9 mouse cellular contexts compared by ENCODE assay signal in the genomic region with DNA sequence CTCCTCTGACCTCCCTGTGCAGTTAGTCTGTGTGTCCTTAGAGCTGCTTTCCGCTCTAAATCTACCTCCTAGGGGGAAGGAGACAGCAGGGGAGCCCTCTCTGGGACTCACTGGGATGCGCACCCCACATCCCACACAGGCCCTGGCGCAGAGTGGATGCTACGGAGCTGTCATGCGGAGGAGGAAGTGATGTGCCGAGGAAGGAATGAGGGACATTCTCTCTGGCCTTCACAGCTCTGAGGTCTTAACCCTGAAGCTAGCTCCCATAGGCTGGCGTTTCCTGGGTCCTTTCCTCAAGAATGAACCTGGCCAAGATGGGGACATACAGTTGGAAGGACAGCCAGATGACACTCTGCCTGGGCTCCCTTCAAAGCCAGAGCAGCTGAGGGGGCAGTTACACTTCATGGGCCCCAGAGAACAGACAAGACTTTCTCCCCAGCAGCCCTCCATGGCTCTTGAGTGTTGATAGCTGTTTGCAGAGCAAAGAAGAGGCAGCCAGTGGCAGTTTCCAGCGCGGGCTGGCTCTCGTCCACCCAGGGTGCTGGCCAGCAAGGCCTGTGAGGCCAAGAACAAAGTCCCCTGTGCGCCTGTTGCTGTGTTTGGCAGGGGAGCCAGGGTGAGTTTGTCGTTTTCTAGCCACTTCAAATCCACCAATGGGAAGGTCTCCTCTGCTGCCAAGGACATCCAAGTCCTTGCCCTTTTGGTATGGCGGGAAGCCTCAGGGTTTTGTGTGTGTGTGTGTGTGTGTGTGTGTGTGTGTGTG. TPM values are rescaled to one million over a fixed set of nuclear protein-coding genes. Genes with fewer than 3 reads are reported as not detected.
A peak's percentile ranks its signal among the peaks of the same experiment; 100 is the strongest.
DNase-seq lines count a peak whose midpoint lies in the region; ATAC-seq and TF ChIP-seq lines count a peak whose summit lies in the region.
"Had no signal": no experiment of that assay in that cellular context is flagged by ENCODE, and none has a peak within 500 bp of the region (broad histone marks: within the 10 kb centered on the region; RNA-seq: fewer than 3 reads in every experiment).

No protein-coding gene starts in this region.

- WGBS in neural tube, embryonic 15.5 days = 72% methylated on average over 13 of the region's 13 CpGs
- 31% methylated on average over 13 of the region's 13 CpGs for WGBS in heart, embryonic 15.5 days
- WGBS in small intestine, adult 2 months = 30% methylated on average over 13 of the region's 13 CpGs

- no peaks in the 10 kb centered on the region for H3K9me3 ChIP-seq in neural tube, embryonic 15.5 days (replicated peaks)
- no peaks in the 10 kb centered on the region for H3K9me3 ChIP-seq in heart, embryonic 15.5 days (replicated peaks)
- H3K9me3 ChIP-seq: neural tube, embryonic 12.5 days had no signal

- H3K36me3 ChIP-seq in neural tube, embryonic 15.5 days = no peaks in the 10 kb centered on the region
- H3K36me3 ChIP-seq in heart, embryonic 15.5 days = 0 out of 2 replicates have a peak, but pooled peaks cover 3% of the 10 kb centered on the region
- H3K36me3 ChIP-seq in small intestine, adult 2 months (ENCODE audit: control insufficient read depth, insufficient read depth, low read length) = no peaks in the 10 kb centered on the region; the same call in 1 of the 2 replicates
- H3K36me3 ChIP-seq: neural tube, embryonic 12.5 days had no signal

- H3K27me3 ChIP-seq in neural tube, embryonic 15.5 days (replicated peaks) = no peaks in the 10 kb centered on the region
- H3K27me3 ChIP-seq in heart, embryonic 15.5 days = no peaks in the 10 kb centered on the region
- no peaks in the 10 kb centered on the region for H3K27me3 ChIP-seq in small intestine, adult 2 months (ENCODE audit: control insufficient read depth, insufficient read depth, low read length)

- no peak for TF ChIP-seq POLR2A in small intestine, adult 2 months (IDR thresholded peaks at IDR 0.05; ENCODE audit: low read depth, low read length)

- peaks cover 18% of the 10 kb centered on the region for H3K4me1 ChIP-seq in neural tube, embryonic 15.5 days
- peaks cover 59% of the 10 kb centered on the region for H3K4me1 ChIP-seq in heart, embryonic 15.5 days (replicated peaks)
- peaks cover 48% of the 10 kb centered on the region for H3K4me1 ChIP-seq in small intestine, adult 2 months (ENCODE audit: control insufficient read depth, insufficient read depth, insufficient read length, low read length)

- no peak overlapping the region for H3K4me2 ChIP-seq in neural tube, embryonic 15.5 days
- peak overlapping the region; percentile 38 for H3K4me2 ChIP-seq in heart, embryonic 15.5 days
- H3K4me2 ChIP-seq: neural tube, embryonic 12.5 days had no signal

- no peak overlapping the region for H3K4me3 ChIP-seq in neural tube, embryonic 15.5 days (replicated peaks)
- H3K4me3 ChIP-seq in heart, embryonic 15.5 days = no peak overlapping the region
- no peak overlapping the region for H3K4me3 ChIP-seq in small intestine, adult 2 months (ENCODE audit: low read depth, low read length)
- H3K4me3 ChIP-seq: neural tube, embryonic 12.5 days had no signal

- H3K27ac ChIP-seq in neural tube, embryonic 15.5 days (replicated peaks) = peak overlapping the region; percentile 37
- H3K27ac ChIP-seq in heart, embryonic 15.5 days = peak overlapping the region; percentile 95
- H3K27ac ChIP-seq in small intestine, adult 2 months (ENCODE audit: insufficient read depth, low read depth, low read length) = peak overlapping the region; percentile 29; the same call in 1 of the 2 replicates
- H3K27ac ChIP-seq: neural tube, embryonic 12.5 days had no signal

- no peak for TF ChIP-seq CTCF in small intestine, adult 2 months (IDR thresholded peaks at IDR 0.05; ENCODE audit: extremely low read depth, insufficient read length, insufficient replicate concordance, low read depth, low read length)

- ATAC-seq in neural tube, embryonic 15.5 days (ENCODE audit: low FRiP score) = no peak; the same call in 1 of the 2 replicates
- peak; percentile 75 for ATAC-seq in heart, embryonic 15.5 days (replicated peaks; ENCODE audit: insufficient number of reproducible peaks, insufficient read depth, low FRiP score, low read depth)

- DNase-seq in cerebellum, adult 9-11 months = peak; percentile 14
- DNase-seq in cerebellum, postnatal 36 days = no peak
- no peak for DNase-seq in neural tube, embryonic 10.5 days (ENCODE audit: extremely low spot score, low spot score)
- peak; percentile 70 to 73 for DNase-seq in layer of hippocampus, postnatal 10 days (ENCODE audit: low spot score in 2 of 2)
- no peak for DNase-seq in spleen, postnatal 36 days (ENCODE audit: low spot score in 2 of 2)

- H3K9ac ChIP-seq in neural tube, embryonic 15.5 days (replicated peaks) = no peak overlapping the region
- peak overlapping the region; percentile 38 for H3K9ac ChIP-seq in heart, embryonic 15.5 days
- H3K9ac ChIP-seq: neural tube, embryonic 12.5 days had no signal

RNA-seq across cellular contexts. Expression of a gene that starts 10.5 kb away (rescaled TPM):
- polyA plus RNA-seq in neural tube, embryonic 15.5 days (2015; fragmentation: Nextera tagmentation; extraction: Ambion mirVana) = 1.3 and 1.8 TPM in 2 replicates
- 2.5 and 2.7 TPM in 2 replicates for polyA plus RNA-seq in heart, embryonic 15.5 days (2015; fragmentation: Nextera tagmentation; extraction: Ambion mirVana)
- total RNA-seq in layer of hippocampus, postnatal 10 days (2021) = 10 to 100 TPM; 87.9 to 88.7 TPM
- polyA plus RNA-seq in small intestine, adult 2 months (2012; rRNA removed) = 39.3 and 79.7 TPM in 2 replicates

Comparison
In these comparisons a context has a peak if more than half of its experiments do, and no peak if none do; other contexts are left out.
1. DNase-seq: peak in cerebellum, adult 9-11 months (single experiment) and layer of hippocampus, postnatal 10 days (2 of 2); none in cerebellum, postnatal 36 days (0 of 2), neural tube, embryonic 10.5 days (single experiment) and spleen, postnatal 36 days (0 of 2).
2. H3K27ac ChIP-seq: peak in every context shown above with its lines; median percentile 95 in heart, embryonic 15.5 days; 37 in neural tube, embryonic 15.5 days; 29 in small intestine, adult 2 months.
3. RNA of a gene that starts 10.5 kb away (polyA plus RNA-seq): 39.3 to 79.7 TPM in small intestine, adult 2 months; 2.5 to 2.7 TPM in heart, embryonic 15.5 days and 1.3 to 1.8 TPM in neural tube, embryonic 15.5 days; every median in the first group is over 10 times any median in the second.